ENCODE assay signal across 8 mouse cellular contexts in genomic region chr8:72572507-72572906, GRCm38 (mm10). TPM values are rescaled to one million over a fixed set of nuclear protein-coding genes. Genes with fewer than 3 reads are reported as not detected.
DNase-seq lines count a peak whose midpoint lies in the region; ATAC-seq lines count a peak whose summit lies in the region.

No protein-coding gene starts in this region.

- no peak for ATAC-seq in kidney, embryonic 15.5 days (replicated peaks; ENCODE audit: low FRiP score)
- no peak for ATAC-seq in limb, embryonic 15.5 days (ENCODE audit: insufficient number of reproducible peaks, low FRiP score, low TSS enrichment, low read depth)
- ATAC-seq in CD4-positive, CD25-positive, alpha-beta regulatory T cell, adult 4 months, result no peak

- H3K27me3 ChIP-seq in kidney, embryonic 15.5 days, result no peaks in the 10 kb centered on the region
- no peaks in the 10 kb centered on the region for H3K27me3 ChIP-seq in limb, embryonic 15.5 days

- H3K9me3 ChIP-seq in kidney, embryonic 15.5 days (replicated peaks), result no peaks in the 10 kb centered on the region; the same call in 1 of the 2 replicates
- H3K9me3 ChIP-seq in limb, embryonic 15.5 days, result no peaks in the 10 kb centered on the region

- peaks cover 23% of the 10 kb centered on the region for H3K36me3 ChIP-seq in kidney, embryonic 15.5 days
- H3K36me3 ChIP-seq in limb, embryonic 15.5 days, result peaks cover 21% of the 10 kb centered on the region

- peak overlapping the region; percentile 99 for H3K27ac ChIP-seq in kidney, embryonic 15.5 days
- 0 out of 2 replicates have a peak overlapping the region, but pooled peaks have one; percentile 97 for H3K27ac ChIP-seq in limb, embryonic 15.5 days

- no peak for DNase-seq in kidney, postnatal 25 days
- DNase-seq in cerebellum, adult 8-10 months, result peak; percentile 32
- DNase-seq in heart, adult 8-10 months (ENCODE audit: low spot score), result peak; percentile 36
- DNase-seq in c-Kit-positive CD71-positive TER-119-positive erythroid progenitor cells, embryonic 14.5 days (ENCODE audit: low spot score), result no peak
- no peak for DNase-seq in right cerebral cortex, postnatal 25 days

- H3K4me1 ChIP-seq in kidney, embryonic 15.5 days, result peaks cover 37% of the 10 kb centered on the region
- peaks cover 20% of the 10 kb centered on the region for H3K4me1 ChIP-seq in limb, embryonic 15.5 days

- H3K9ac ChIP-seq in kidney, embryonic 15.5 days, result peak overlapping the region; percentile 65
- peak overlapping the region; percentile 57 for H3K9ac ChIP-seq in limb, embryonic 15.5 days

- WGBS in kidney, embryonic 15.5 days, result 3% methylated on average over 10 of the region's 10 CpGs
- 3% methylated on average over 10 of the region's 10 CpGs for WGBS in limb, embryonic 15.5 days

- H3K4me2 ChIP-seq in kidney, embryonic 15.5 days, result peak overlapping the region; percentile 93
- H3K4me2 ChIP-seq in limb, embryonic 15.5 days, result peak overlapping the region; percentile 90

- peak overlapping the region; percentile 68 for H3K4me3 ChIP-seq in kidney, embryonic 15.5 days (replicated peaks)
- H3K4me3 ChIP-seq in limb, embryonic 15.5 days, result peak overlapping the region; percentile 69

RNA-seq across cellular contexts. Expression of gene Tmem38a, which starts 0.7 kb away (rescaled TPM):
- 22.0 and 23.1 TPM in 2 replicates for polyA plus RNA-seq in kidney, embryonic 15.5 days (2015; fragmentation: Nextera tagmentation; extraction: Ambion mirVana)
- total RNA-seq in heart, adult 8-10 months (2022), result 100 to 1,000 TPM; 501 to 520 (median 513) TPM
- polyA plus RNA-seq in limb, embryonic 15.5 days (2015; fragmentation: Nextera tagmentation; extraction: Ambion mirVana), result 31.8 and 66.6 TPM in 2 replicates
- 1 to 10 TPM; 1.0 TPM for polyA plus RNA-seq in CD4-positive, CD25-positive, alpha-beta regulatory T cell, adult 4 months (2017; shearing (Covaris generic))

RNA-seq across cellular contexts. Expression of gene Smim7, which starts 1.6 kb away (rescaled TPM):
- 114 and 123 TPM in 2 replicates for polyA plus RNA-seq in kidney, embryonic 15.5 days (2015; fragmentation: Nextera tagmentation; extraction: Ambion mirVana)
- total RNA-seq in heart, adult 8-10 months (2022), result 100 to 1,000 TPM; 117 to 141 (median 135) TPM
- polyA plus RNA-seq in limb, embryonic 15.5 days (2015; fragmentation: Nextera tagmentation; extraction: Ambion mirVana), result 113 and 118 TPM in 2 replicates
- 10 to 100 TPM; 81.0 to 98.1 TPM for polyA plus RNA-seq in CD4-positive, CD25-positive, alpha-beta regulatory T cell, adult 4 months (2017; shearing (Covaris generic))

RNA-seq across cellular contexts. Expression of gene Med26, which starts 24.4 kb away (rescaled TPM):
- 16.2 and 18.4 TPM in 2 replicates for polyA plus RNA-seq in kidney, embryonic 15.5 days (2015; fragmentation: Nextera tagmentation; extraction: Ambion mirVana)
- total RNA-seq in heart, adult 8-10 months (2022), result 1 to 10 TPM; 6.3 to 8.5 (median 7.6) TPM
- polyA plus RNA-seq in limb, embryonic 15.5 days (2015; fragmentation: Nextera tagmentation; extraction: Ambion mirVana), result 18.8 and 19.5 TPM in 2 replicates
- 1 to 10 TPM; 3.6 to 6.5 TPM for polyA plus RNA-seq in CD4-positive, CD25-positive, alpha-beta regulatory T cell, adult 4 months (2017; shearing (Covaris generic))

Comparison
In these comparisons a context has a peak if more than half of its experiments do, and no peak if none do; other contexts are left out.
1. DNase-seq: peak in cerebellum, adult 8-10 months (single experiment) and heart, adult 8-10 months (single experiment); none in kidney, postnatal 25 days (0 of 2), c-Kit-positive CD71-positive TER-119-positive erythroid progenitor cells, embryonic 14.5 days (single experiment) and right cerebral cortex, postnatal 25 days (single experiment).
2. RNA of gene Tmem38a, which starts 0.7 kb away (polyA plus RNA-seq): 31.8 to 66.6 TPM in limb, embryonic 15.5 days and 22.0 to 23.1 TPM in kidney, embryonic 15.5 days; 1.0 TPM in CD4-positive, CD25-positive, alpha-beta regulatory T cell, adult 4 months; every median in the first group is over 10 times any median in the second.